Mouse (Mus musculus): ENCODE data around the gene Bbs5.
"Not testable (repeated sequence)": the region's sequence is repeated elsewhere in the genome, so short reads cannot be mapped to it uniquely, and the experiment has no call there.

Bbs5 gene

DNA sequence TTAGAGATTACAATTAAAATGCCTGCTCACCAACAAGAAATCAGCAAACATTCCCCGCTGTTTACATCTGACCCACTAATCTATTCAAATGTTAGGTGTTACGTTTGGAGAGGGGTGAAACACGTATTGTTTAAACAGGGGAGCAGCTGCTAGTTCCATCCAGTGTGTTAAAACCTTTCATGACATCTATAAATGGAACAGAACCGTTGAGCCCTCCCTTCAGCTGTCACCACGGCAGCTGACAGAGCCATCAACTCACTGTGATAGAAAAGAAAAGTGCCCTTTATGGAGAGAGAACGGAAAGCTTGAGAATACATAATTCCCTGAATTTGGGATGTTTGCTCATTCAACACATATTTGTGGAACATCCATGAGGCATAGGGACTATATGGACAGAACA lies 21.4 kb downstream of the Bbs5 start:
- in situ Hi-C loops (cut with MboI, MseI): no loop called here

DNA sequence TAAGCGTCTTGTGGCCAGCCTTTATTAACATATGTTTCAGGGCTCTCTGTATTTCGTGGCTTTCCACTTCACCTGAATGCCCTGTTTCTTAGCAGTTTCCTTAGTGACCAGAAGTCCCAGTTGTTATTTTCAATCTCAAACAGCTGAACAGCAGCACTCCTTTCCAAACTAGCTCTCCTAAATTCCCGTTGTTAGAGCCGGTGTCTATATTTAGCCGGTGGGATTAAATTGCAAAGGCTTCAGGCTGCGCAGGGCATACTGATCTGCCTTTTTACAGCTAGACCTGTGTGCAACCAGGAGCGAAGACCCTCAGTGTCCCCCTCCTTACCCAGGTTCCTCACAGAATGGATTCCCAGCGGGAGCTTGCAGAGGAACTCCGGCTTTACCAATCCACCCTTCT lies 22.9 kb downstream of the Bbs5 start, which contains the start of gene Klhl41:
Gene Klhl41, plus strand, starts transcription at position 268 of the 400 bp plus-strand sequence.
- in situ Hi-C loops (cut with MboI, MseI): no loop called here

DNA sequence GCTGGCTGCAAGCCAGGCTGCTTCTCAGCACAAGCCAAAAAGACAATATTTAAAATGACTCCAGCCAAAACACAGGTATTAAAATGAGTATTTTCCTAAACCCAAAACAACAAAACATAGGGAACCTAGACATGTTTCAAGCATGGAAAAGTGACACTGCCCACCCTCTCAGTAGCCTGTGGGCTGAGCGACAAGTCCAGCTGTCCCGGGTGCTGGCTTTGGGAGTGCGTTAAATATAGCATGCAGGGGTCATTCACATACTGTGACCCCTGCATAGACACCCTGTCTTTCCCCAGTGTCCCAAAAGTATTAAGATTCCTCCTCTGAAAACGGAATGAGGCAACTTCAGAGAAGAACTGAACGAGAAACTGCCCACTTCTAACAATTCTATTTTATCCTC lies 26.8 kb downstream of the Bbs5 start:
- in situ Hi-C loops (cut with MboI, MseI): no loop called here

DNA sequence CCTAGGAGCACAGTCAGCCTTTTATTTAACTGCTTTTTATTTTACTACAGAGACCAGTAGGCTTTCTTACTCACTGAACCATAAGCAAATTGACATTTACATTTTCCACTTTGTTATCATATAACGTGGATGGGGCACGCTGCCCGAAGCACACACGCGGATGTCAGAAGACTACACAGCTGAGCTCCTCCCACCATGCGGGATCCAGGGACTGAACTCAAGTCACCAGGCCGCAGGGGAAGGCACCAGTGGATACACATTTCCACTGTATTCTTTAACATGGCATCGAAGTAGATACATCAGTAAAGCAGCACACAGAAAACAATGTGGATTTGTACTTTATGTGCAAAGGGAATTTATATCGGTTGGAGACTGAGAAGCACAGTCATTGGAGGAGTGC lies 28.3 kb downstream of the Bbs5 start:
- in situ Hi-C loops (cut with MboI, MseI): no loop called here

DNA sequence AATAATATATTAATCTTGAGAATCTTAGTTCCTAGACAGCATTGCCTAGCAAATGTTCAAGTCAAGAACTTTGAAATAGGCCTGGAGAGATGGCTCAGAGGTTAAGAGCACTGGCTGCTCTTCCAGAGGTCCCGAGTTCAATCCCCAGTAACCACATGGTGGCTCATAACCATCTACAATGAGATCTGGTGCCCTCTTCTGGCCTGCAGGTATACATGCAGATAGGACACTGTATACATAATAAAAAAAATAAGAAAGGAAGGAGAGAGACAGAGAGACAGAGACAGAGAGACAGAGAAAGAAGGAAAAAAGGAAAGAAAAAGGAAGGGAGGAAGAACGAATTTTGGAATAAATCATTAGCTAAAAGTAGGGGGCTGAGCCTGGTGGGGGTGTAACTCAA lies 29.7 kb downstream of the Bbs5 start:
- in situ Hi-C loops (cut with MboI, MseI): no loop called here

DNA sequence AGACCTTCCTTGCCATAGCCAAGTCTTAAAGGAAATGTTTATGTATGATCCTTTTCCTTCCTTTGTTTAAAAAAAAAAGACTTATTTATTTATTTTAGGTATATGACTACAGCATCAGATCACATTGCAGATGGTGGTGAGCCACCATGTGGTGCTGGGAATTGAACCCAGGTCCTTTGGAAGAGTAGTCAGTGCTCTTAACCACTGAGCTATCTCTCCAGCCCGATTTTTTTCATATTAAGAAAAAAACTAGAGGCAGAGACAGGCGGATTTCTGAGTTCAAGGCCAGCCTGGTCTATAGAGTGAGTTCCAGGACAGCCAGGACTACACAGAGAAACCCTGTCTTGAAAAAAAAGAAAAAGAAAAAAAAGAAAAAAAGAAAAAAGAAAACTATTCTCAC lies 30.2 kb downstream of the Bbs5 start:
- in situ Hi-C loops (cut with MboI, MseI): not testable (repeated sequence)

DNA sequence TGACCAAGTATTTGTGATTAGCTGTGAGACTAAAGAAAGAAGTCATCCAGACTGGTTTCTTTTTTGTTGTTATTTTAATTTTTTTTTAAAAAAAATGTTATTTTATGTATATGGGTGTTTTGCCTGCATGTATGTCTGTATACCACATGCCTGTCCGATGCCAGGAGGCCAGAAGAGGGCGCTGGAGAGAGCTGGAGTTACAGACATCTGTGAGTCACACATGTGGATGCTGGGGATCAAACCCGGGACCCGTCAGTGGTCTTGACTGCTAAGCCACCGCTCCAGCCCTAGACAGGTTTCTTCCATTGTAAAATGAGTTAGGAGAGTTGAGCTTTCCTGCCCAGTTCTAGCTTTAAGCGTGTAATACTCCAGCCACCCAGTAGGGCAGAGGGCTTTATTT lies 33.0 kb downstream of the Bbs5 start:
- in situ Hi-C loops (cut with MboI, MseI): no loop called here

DNA sequence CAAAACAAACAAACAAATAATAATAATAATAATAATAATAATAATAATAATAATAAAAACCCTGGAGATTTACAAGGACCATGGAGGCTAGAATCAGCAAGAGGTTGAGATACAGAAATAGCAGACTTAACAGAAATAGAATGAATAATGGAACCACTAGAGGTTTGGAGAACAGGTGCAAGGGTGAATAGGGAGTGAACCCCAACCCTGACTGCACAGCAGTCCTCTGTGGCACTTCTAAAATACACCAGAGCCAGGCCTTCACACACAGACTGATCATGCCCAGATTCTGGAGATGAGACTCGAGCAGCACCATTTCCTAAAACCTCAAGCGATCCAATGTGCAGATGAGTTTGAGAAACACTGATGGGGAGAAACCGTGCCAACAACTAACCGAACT lies 35.0 kb downstream of the Bbs5 start:
- in situ Hi-C loops (cut with MboI, MseI): no loop called here

DNA sequence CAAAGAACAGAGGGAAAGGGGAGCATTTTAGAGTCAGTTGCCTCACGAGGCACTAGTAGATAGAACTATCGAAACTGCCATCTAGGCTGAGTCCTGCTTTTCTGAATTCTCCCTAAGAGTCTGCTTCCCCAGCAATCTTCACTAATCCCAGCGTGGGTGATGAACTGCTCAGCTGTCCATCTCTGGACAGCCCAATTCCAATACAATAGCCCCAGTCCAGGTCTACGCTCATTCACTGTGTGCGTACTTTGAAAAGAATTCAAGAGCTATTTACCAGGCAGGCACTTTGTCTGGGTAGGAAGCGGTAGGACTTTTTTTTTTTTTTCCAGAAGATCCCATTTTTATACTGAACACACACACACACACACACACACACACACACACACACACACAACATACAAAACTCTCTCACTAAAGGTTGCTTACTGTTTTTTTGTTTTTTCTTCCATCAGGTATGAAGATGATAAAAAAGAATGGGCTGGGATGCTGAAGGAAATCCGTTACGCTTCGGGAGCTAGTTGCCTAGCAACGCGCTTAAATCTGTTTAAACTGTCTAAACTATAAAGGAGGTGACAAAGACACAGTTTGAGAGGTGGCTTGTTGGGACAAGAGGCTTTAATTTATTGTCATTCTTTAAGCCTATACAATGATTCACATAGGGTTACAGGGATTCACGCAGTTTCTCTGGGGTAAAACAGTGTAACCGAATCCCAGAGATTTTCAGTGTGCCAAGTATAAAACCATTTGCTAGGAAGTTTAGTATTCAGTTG lies 36.2 kb downstream of the Bbs5 start:
- in situ Hi-C loops (cut with MboI, MseI): no loop called here

DNA sequence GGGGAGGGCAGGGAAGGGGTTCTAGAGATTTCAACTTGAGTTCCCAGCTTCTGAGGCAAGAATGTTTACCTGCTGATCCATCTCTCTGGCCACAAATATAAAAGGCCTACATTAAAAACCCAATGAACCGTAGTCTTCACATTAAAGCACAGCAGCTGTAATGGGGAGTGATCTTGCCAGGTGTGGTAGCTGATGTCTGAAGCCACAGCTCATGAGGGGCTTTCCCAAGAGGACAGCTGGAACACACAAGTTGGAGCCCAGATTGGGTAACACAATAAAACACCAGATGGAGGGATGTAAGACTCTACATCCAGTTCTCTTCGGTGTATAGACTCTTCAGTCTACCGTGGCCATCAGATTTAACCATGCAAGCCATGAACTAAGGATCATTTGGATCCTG lies 37.5 kb downstream of the Bbs5 start:
- in situ Hi-C loops (cut with MboI, MseI): no loop called here

DNA sequence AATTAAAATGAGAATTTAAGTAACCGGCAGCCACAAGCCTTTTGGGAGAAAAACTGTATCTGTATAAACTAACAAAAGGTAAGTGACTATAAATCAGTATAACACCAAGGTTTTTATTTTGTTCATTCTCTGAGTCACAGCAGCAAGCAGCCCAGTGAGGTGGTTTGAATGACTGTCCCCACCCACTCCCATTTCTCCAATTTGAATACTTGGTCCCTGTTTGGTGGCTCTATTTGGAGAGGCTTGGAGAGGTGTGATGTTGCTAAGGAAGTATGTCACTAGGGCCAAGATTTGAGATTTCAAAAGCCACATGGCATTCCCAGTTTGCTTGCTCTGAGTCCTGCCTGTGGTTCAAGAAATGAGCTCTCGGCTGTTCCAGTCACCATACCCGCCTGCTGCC lies 43.2 kb downstream of the Bbs5 start:
- in situ Hi-C loops (cut with MboI, MseI): no loop called here

DNA sequence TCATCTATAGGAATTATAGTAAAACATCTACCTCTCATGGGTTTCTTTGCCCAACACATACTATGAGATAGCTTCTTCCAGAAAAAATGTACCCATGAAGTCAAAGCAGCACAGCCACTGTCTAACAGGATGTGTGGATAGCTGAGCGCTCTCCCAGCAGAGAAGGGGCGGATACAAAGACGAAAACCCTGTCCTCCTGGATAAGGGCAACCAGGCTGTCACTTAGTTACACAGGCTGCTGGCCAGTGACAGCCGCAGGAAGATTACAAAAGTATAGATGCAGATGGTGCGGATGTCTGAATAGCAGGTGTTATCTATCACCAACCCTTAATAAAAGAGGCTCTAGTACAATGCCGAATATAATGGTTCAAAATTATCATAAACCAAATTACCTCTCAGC lies 43.9 kb downstream of the Bbs5 start:
- in situ Hi-C loops (cut with MboI, MseI): no loop called here

DNA sequence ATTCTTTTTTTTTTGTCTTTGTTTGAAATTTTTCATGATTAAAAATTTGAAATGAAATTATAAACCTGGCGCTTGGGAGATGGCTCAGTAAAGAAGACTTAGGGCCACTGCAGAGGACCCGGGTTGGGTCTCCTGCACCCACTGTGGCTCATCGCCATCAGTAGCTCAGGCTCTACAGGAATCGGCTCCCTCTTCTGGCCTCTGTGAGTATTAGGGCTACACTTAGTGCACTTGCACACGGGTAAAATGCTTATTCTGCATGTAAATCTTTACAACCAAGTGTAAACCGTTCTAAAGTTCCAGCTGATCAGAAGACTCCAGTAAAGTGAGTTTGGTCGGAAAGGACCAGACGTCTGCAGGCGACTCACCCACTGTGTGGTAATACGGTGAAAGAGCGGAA lies 46.5 kb downstream of the Bbs5 start:
- in situ Hi-C loops (cut with MboI, MseI): no loop called here

DNA sequence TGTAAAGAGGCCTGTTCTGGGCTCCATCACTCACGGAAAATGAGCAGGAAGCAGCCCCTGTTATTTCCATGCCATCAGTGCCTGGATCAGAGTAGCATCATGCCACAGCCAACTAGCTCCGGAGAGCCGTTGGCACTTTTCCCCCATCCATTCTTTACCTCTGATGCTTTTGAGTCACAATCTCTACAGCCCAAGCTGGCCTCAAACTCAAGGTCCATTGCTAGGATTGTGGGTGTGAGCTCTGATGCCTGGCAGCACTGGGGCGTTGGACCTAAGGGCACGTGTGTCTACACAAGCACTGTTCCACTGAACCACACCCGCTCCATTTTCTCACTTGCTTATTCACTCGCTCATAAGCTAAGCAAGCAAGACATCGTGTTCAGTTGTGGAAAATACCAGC lies 53.5 kb downstream of the Bbs5 start:
- in situ Hi-C loops (cut with MboI, MseI): no loop called here

DNA sequence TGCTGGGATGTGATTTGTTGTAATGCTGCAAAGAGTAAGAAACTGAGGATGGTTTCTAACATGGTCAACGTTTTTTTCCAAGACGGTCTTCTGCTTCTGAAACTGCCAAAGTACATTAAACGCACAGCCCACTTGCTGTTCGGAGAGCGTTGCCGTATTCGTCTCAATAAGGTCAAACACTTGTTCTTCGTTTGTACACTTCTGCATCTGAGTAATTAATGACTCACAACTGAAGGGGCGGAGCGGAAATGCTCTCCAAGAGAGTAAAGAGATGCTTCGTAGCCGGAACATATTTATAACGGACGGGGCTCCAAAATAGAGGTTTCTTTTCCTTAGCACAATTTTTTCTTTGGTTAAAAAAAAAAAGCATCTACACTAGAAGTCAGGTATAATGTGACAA lies 65.2 kb downstream of the Bbs5 start:
- in situ Hi-C loops (cut with MboI, MseI): loop anchor here (5.0 kb wide), 1 partner anchor 65 kb away; the partner anchor contains the start of gene Bbs5

DNA sequence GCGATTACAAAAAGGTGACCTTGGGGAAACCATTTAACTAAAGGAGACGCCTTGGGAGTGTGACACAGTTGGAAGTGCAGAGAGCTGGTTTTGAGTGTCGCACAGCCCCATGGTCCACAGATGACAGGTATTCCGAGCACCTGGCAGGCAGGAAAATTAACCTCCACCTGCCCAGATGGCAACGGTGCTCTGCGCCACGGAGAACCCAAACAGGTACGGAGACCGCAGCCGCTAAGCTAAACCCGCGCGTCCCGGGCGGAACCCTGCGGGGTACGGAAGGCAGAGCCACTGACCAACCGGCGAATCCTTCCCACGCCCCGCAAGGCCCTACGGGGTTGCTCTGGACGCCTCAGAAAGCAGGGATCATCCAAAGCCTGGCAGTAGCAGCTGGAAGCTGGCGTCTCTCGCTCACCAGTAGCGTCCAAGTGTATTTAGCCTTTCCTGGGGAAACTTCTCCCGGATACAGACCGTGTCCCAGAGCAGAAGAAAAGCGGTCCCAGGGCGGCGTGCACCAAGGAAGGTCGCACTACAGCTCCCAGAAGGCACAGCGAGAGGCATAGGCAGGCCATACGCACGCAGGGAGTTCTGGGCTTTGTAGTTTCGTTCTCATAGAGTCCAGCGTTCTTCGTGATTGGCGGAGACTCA lies 66.1 kb downstream of the Bbs5 start, which contains the start of gene Fastkd1:
Gene Fastkd1, minus strand, starts transcription at position 536 of the 645 bp plus-strand sequence.
- in situ Hi-C loops (cut with MboI, MseI): loop anchor here (5.0 kb wide), 1 partner anchor 66 kb away; the partner anchor contains the start of gene Bbs5

DNA sequence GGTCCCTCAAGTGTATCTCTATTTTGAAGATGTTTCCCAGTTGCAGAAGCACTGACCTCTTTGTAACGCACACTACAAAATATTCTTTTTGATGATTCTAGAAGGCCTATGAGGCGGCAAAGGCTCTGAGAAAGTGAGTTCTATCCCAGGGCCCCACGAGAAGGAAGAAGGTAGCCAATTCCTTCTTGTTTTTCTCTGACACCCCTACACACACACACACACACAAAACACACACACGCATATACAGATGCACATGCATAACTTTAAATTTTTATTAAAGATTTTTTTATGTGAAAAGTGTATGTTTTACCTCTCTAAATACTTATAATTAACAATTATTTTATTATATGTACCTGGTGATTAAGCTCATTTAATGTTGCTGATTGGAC lies 66.6 kb downstream of the Bbs5 start:
- in situ Hi-C loops (cut with MboI, MseI): loop anchor here (5.0 kb wide), 1 partner anchor 66 kb away; the partner anchor contains the start of gene Bbs5

DNA sequence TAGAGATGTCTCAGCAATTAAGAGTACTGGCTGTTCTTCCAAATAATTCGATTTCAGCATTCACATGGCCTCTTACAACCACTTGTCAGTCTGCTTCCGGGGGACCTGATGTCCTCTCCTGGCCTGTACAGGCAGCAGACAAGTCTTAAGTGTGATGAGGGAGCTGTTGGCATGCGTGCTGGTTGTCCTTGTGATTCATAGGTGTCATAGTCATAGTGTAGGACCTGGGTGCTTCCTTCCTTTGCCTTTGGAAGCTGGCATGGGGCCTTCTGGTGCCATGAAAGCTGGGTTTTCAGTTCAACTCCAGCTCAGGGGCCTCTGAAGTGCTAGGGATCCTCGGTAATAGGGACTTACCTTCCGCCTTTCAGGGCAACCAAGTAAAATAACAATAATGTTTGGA lies 67.2 kb downstream of the Bbs5 start:
- in situ Hi-C loops (cut with MboI, MseI): loop anchor here (5.0 kb wide), 1 partner anchor 67 kb away; the partner anchor contains the start of gene Bbs5

DNA sequence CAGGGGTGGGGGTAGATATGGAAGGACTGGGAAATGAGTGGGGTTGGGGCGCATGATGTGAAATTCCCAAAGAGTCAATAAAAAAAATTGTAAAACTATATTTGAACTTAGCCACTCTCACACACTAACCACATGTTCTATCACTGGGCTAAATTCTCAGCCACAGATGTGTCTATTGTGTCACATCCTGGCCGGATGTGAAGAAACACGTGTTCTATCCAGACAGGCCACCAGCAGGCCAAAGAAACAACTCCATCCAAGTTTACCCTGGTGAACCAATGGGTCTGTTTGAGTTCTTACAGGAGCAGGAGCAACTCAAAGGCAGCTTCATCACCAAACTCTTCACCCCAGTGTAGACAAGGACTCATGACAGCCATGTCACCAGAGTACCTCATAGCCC lies 69.5 kb downstream of the Bbs5 start:
- in situ Hi-C loops (cut with MboI, MseI): no loop called here

Data from regulatory T cell (primary cell).